Mouse (Mus musculus): Measurements from ENCODE around the gene Fblim1. TPM values are rescaled to one million over a fixed set of nuclear protein-coding genes. Genes with fewer than 3 reads are reported as not detected.
"Not testable (repeated sequence)": the region's sequence is repeated elsewhere in the genome, so short reads cannot be mapped to it uniquely, and the experiment has no call there.

Fblim1 gene
- polyA plus RNA-seq, 1 experiment from 2014 or later: 34.9 TPM

- no peaks in the 10 kb centered on the region for H3K9me3 ChIP-seq (ENCODE audit: control insufficient read depth, low read length)
- H3K27ac ChIP-seq (ENCODE audit: low read depth, low read length): no peak overlapping the region
- H3K4me3 ChIP-seq (ENCODE audit: low read depth, low read length): no peak overlapping the region
- WGBS: 61% methylated on average over 6 of the region's 6 CpGs
- H3K9ac ChIP-seq (ENCODE audit: low read length): no peak overlapping the region
- ATAC-seq (ENCODE audit: insufficient read depth, low FRiP score, low TSS enrichment): no peak
- H3K4me2 ChIP-seq (ENCODE audit: low read depth): no peak overlapping the region
- H3K27me3 ChIP-seq (ENCODE audit: control insufficient read depth, insufficient read depth, low read length): no peaks in the 10 kb centered on the region
- H3K36me3 ChIP-seq (ENCODE audit: control insufficient read depth, insufficient read depth, low read length): no peaks in the 10 kb centered on the region
- H3K4me1 ChIP-seq (ENCODE audit: control insufficient read depth, insufficient read depth, low read length): no peaks in the 10 kb centered on the region
- no peak for DNase-seq (ENCODE audit: low spot score)
Measured at GRCm38 (mm10) chr4:141571337-141571739, 34.6 kb downstream of the Fblim1 start.

GRCm38 (mm10) chr4:141570821-141571220, 35.1 kb downstream of the Fblim1 start:
- H3K9ac ChIP-seq (ENCODE audit: low read length): no peak overlapping the region
- 83% methylated on average over 1 of the region's 1 CpGs for WGBS
- H3K9me3 ChIP-seq (ENCODE audit: control insufficient read depth, low read length): no peaks in the 10 kb centered on the region

DNA sequence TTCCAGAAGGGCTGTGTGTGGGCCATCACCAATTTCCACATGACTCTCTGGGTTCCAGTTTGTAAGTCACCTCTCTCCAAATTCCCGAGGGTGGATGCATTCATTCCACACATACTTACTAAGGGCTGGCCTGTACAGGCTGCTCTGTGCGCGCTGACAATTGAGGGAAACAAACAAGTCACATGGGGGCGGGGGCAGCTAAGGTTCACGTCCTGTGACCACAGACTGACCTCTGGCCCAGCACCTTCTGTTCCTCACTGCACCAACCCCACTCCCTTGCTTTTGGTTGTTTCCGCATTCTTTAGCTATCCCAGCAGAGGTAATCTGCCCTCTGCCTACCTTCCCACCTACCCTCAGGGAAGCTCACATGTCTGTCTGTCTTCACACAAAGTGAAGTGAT, 35.9 kb downstream of the Fblim1 start:
- H3K4me1 ChIP-seq (ENCODE audit: control insufficient read depth, insufficient read depth, low read length): no peaks in the 10 kb centered on the region
- no peaks in the 10 kb centered on the region for H3K27me3 ChIP-seq (ENCODE audit: control insufficient read depth, insufficient read depth, low read length)
- 55% methylated on average over 6 of the region's 6 CpGs for WGBS
- no peak overlapping the region for H3K4me3 ChIP-seq (ENCODE audit: low read depth, low read length)
- H3K9me3 ChIP-seq (ENCODE audit: control insufficient read depth, low read length): no peaks in the 10 kb centered on the region
- DNase-seq (ENCODE audit: low spot score) (no peak), ATAC-seq (ENCODE audit: insufficient read depth, low FRiP score, low TSS enrichment) (no peak)
- H3K9ac ChIP-seq (ENCODE audit: low read length): no peak overlapping the region
- no peak overlapping the region for H3K4me2 ChIP-seq (ENCODE audit: low read depth)
- no peak overlapping the region for H3K27ac ChIP-seq (ENCODE audit: low read depth, low read length)
- H3K36me3 ChIP-seq (ENCODE audit: control insufficient read depth, insufficient read depth, low read length): no peaks in the 10 kb centered on the region

More at GRCm38 (mm10) chr4:141570821-141571220, 35.1 kb downstream of the Fblim1 start:
- DNase-seq (ENCODE audit: low spot score) (no peak), ATAC-seq (ENCODE audit: insufficient read depth, low FRiP score, low TSS enrichment) (no peak)
- Histone ChIP-seq H3K4me3 (ENCODE audit: low read depth, low read length) (no peak overlapping the region), H3K36me3 (ENCODE audit: control insufficient read depth, insufficient read depth, low read length) (no peaks in the 10 kb centered on the region), H3K27me3 (ENCODE audit: control insufficient read depth, insufficient read depth, low read length) (no peaks in the 10 kb centered on the region), H3K4me1 (ENCODE audit: control insufficient read depth, insufficient read depth, low read length) (no peaks in the 10 kb centered on the region), H3K27ac (ENCODE audit: low read depth, low read length) (no peak overlapping the region), H3K4me2 (ENCODE audit: low read depth) (no peak overlapping the region)

GRCm38 (mm10) chr4:141568966-141569365, 36.9 kb downstream of the Fblim1 start:
- Histone ChIP-seq H3K4me2 (ENCODE audit: low read depth) (no peak overlapping the region), H3K4me1 (ENCODE audit: control insufficient read depth, insufficient read depth, low read length) (no peaks in the 10 kb centered on the region), H3K9ac (ENCODE audit: low read length) (no peak overlapping the region), H3K4me3 (ENCODE audit: low read depth, low read length) (no peak overlapping the region), H3K9me3 (ENCODE audit: control insufficient read depth, low read length) (no peaks in the 10 kb centered on the region), H3K27me3 (ENCODE audit: control insufficient read depth, insufficient read depth, low read length) (no peaks in the 10 kb centered on the region), H3K27ac (ENCODE audit: low read depth, low read length) (no peak overlapping the region), H3K36me3 (ENCODE audit: control insufficient read depth, insufficient read depth, low read length) (no peaks in the 10 kb centered on the region)
- whole genome bisulfite sequencing: 93% methylated on average over 5 of the region's 5 CpGs
- ATAC-seq (ENCODE audit: insufficient read depth, low FRiP score, low TSS enrichment): no peak
- DNase-seq (ENCODE audit: low spot score): no peak

DNA sequence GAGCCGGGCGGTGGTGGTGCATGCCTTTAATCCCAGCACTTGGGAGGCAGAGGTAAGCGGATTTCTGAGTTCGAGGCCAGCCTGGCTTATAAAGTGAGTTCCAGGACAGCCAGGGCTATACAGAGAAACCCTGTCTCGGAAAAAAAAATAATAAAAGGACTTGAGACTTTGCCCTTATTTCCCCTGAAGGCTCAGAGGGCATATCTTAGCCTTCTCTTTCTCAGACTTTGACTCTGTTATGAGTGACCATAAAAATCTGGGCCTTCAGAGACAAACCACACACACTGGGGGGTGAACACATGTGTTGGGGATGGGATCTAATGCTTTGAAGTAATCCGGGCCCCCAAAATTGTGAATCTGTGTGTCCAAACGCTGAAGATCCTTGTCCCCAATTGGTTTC, 38.7 kb downstream of the Fblim1 start:
- not testable (repeated sequence) for H3K4me2 ChIP-seq (ENCODE audit: low read depth); H3K36me3 ChIP-seq (ENCODE audit: control insufficient read depth, insufficient read depth, low read length); H3K9me3 ChIP-seq (ENCODE audit: control insufficient read depth, low read length); H3K27ac ChIP-seq (ENCODE audit: low read depth, low read length); H3K4me3 ChIP-seq (ENCODE audit: low read depth, low read length); ATAC-seq (ENCODE audit: insufficient read depth, low FRiP score, low TSS enrichment); H3K27me3 ChIP-seq (ENCODE audit: control insufficient read depth, insufficient read depth, low read length); DNase-seq (ENCODE audit: low spot score); H3K9ac ChIP-seq (ENCODE audit: low read length); H3K4me1 ChIP-seq (ENCODE audit: control insufficient read depth, insufficient read depth, low read length)
- WGBS: 86% methylated on average over 7 of the region's 7 CpGs

GRCm38 (mm10) chr4:141566187-141566586, 39.7 kb downstream of the Fblim1 start:
- ATAC-seq (ENCODE audit: insufficient read depth, low FRiP score, low TSS enrichment) (no peak), DNase-seq (ENCODE audit: low spot score) (no peak)
- Histone ChIP-seq H3K27me3 (ENCODE audit: control insufficient read depth, insufficient read depth, low read length) (no peaks in the 10 kb centered on the region), H3K9me3 (ENCODE audit: control insufficient read depth, low read length) (no peaks in the 10 kb centered on the region), H3K4me2 (ENCODE audit: low read depth) (no peak overlapping the region), H3K9ac (ENCODE audit: low read length) (no peak overlapping the region), H3K27ac (ENCODE audit: low read depth, low read length) (no peak overlapping the region), H3K36me3 (ENCODE audit: control insufficient read depth, insufficient read depth, low read length) (no peaks in the 10 kb centered on the region), H3K4me3 (ENCODE audit: low read depth, low read length) (no peak overlapping the region), H3K4me1 (ENCODE audit: control insufficient read depth, insufficient read depth, low read length) (no peaks in the 10 kb centered on the region)
- 88% methylated on average over 6 of the region's 6 CpGs for WGBS

- Histone ChIP-seq H3K27ac (ENCODE audit: low read depth, low read length) (no peak overlapping the region), H3K9me3 (ENCODE audit: control insufficient read depth, low read length) (no peaks in the 10 kb centered on the region), H3K4me3 (ENCODE audit: low read depth, low read length) (no peak overlapping the region), H3K36me3 (ENCODE audit: control insufficient read depth, insufficient read depth, low read length) (no peaks in the 10 kb centered on the region), H3K27me3 (ENCODE audit: control insufficient read depth, insufficient read depth, low read length) (no peaks in the 10 kb centered on the region), H3K9ac (ENCODE audit: low read length) (no peak overlapping the region), H3K4me1 (ENCODE audit: control insufficient read depth, insufficient read depth, low read length) (no peaks in the 10 kb centered on the region), H3K4me2 (ENCODE audit: low read depth) (no peak overlapping the region)
- ATAC-seq (ENCODE audit: insufficient read depth, low FRiP score, low TSS enrichment) (no peak), DNase-seq (ENCODE audit: low spot score) (no peak)
- 51% methylated on average over 7 of the region's 7 CpGs for WGBS
Measured at GRCm38 (mm10) chr4:141565325-141565724, 40.6 kb downstream of the Fblim1 start.

DNA sequence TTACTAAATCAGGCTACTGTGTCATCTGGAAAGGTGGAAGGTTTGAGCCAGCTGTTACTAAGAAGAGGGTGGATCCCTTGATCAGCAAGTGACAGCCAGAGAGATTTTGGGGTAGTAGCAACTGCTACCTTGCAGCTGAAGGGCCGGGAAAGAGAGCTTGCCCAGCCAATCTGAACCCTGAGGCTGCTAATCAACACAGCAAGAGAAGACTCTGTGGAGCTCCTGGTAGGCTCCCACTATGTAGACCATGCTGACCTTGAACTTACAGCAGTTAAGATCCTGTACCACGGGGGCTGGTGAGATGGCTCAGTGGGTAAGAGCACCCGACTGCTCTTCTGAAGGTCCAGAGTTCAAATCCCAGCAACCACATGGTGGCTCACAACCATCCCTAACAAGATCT, 41.2 kb downstream of the Fblim1 start:
- WGBS: 80% methylated on average over 3 of the region's 3 CpGs
- ATAC-seq (ENCODE audit: insufficient read depth, low FRiP score, low TSS enrichment) (no peak), DNase-seq (ENCODE audit: low spot score) (no peak)
- Histone ChIP-seq H3K4me1 (ENCODE audit: control insufficient read depth, insufficient read depth, low read length) (no peaks in the 10 kb centered on the region), H3K27me3 (ENCODE audit: control insufficient read depth, insufficient read depth, low read length) (no peaks in the 10 kb centered on the region), H3K9ac (ENCODE audit: low read length) (no peak overlapping the region), H3K27ac (ENCODE audit: low read depth, low read length) (no peak overlapping the region), H3K9me3 (ENCODE audit: control insufficient read depth, low read length) (no peaks in the 10 kb centered on the region), H3K36me3 (ENCODE audit: control insufficient read depth, insufficient read depth, low read length) (no peaks in the 10 kb centered on the region), H3K4me3 (ENCODE audit: low read depth, low read length) (no peak overlapping the region), H3K4me2 (ENCODE audit: low read depth) (no peak overlapping the region)

DNA sequence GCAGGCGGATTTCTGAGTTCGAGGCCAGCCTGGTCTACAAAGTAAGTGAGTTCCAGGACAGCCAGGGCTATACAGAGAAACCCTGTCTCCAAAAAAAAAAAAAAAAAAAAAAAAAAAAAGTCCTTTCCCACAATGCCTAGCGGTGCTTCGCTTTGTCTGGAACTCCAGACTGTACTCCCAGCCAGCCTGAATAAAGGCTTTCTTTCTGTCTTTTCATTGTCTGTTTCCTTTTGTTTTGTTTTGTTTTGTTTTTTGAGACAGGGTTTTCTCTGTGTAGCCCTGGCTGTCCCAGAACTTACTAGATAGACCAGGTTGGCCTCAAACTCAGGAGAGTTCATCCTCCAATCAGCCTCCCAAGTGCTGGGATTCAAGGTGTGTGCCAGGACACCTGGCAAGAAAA, 41.7 kb downstream of the Fblim1 start:
- Histone ChIP-seq H3K4me3 (ENCODE audit: low read depth, low read length) (no peak overlapping the region), H3K36me3 (ENCODE audit: control insufficient read depth, insufficient read depth, low read length) (no peaks in the 10 kb centered on the region), H3K27me3 (ENCODE audit: control insufficient read depth, insufficient read depth, low read length) (no peaks in the 10 kb centered on the region), H3K9me3 (ENCODE audit: control insufficient read depth, low read length) (no peaks in the 10 kb centered on the region), H3K27ac (ENCODE audit: low read depth, low read length) (no peak overlapping the region), H3K4me2 (ENCODE audit: low read depth) (no peak overlapping the region), H3K4me1 (ENCODE audit: control insufficient read depth, insufficient read depth, low read length) (no peaks in the 10 kb centered on the region), H3K9ac (ENCODE audit: low read length) (no peak overlapping the region)
- no peak for DNase-seq (ENCODE audit: low spot score)
- no peak for ATAC-seq (ENCODE audit: insufficient read depth, low FRiP score, low TSS enrichment)
- 82% methylated on average over 4 of the region's 4 CpGs for WGBS

Measured in neural tube, embryonic 11.5 days (tissue).